Mouse (Mus musculus) small intestine, adult 2 months (tissue): ENCODE results near the gene Ubash3a.

Source experiments
- CTCF ChIP-seq: fragments of 200-500 bp; IDR thresholded peaks from 2 replicates; pipeline ENCODE4 v1.5.1; 2012; ENCODE audit warnings: low read depth, mild to moderate bottlenecking, control low read depth, inconsistent platforms, low read length, moderate library complexity, mixed read lengths; ENCODE audit not compliant: insufficient replicate concordance, insufficient read length; ENCODE audit errors: extremely low read depth
- POLR2A ChIP-seq: fragments of 200-500 bp; IDR thresholded peaks from 2 replicates; pipeline ENCODE4 v1.6.1; 2012; ENCODE audit warnings: low read depth, mild to moderate bottlenecking, control low read depth, inconsistent platforms, low read length, moderate library complexity

- TF ChIP-seq CTCF (no peak), POLR2A (no peak; the same call in 1 of the 2 replicates)
Observed at GRCm38 (mm10) chr17:31295892-31296781, 88.5 kb downstream of the Ubash3a start.
